Mouse (Mus musculus) retina, adult 2 months (tissue): Measurements from ENCODE around the gene P3h3.

ENCODE experiments used
- DNase-seq: peaks from one replicate; pipeline ENCODE4 v3.0.0-alpha.2; 2012; ENCODE audit warnings: low read depth, low spot score

The P3h3 gene

DNA sequence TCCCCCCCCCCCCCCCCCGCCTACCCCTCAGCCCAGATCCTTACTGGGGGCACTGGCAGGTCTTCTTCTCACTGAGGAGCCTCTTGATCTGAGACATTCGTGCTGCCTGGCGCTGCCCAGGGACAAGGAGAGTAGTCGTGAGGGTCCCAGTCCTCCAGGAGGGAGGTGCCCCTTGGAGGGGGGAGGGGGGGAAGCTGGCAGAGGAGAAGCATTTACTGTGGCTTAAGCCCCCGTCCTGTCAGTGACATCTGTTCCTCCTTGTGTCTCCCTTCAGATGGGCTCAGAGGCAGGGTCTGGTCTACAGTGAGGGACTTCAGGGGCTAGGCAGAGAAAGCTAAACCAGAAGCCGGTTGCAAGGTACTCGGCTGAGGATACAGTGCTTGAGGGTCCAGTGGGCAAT lies 9.0 kb upstream of the P3h3 start:
- DNase-seq: no peak

DNA sequence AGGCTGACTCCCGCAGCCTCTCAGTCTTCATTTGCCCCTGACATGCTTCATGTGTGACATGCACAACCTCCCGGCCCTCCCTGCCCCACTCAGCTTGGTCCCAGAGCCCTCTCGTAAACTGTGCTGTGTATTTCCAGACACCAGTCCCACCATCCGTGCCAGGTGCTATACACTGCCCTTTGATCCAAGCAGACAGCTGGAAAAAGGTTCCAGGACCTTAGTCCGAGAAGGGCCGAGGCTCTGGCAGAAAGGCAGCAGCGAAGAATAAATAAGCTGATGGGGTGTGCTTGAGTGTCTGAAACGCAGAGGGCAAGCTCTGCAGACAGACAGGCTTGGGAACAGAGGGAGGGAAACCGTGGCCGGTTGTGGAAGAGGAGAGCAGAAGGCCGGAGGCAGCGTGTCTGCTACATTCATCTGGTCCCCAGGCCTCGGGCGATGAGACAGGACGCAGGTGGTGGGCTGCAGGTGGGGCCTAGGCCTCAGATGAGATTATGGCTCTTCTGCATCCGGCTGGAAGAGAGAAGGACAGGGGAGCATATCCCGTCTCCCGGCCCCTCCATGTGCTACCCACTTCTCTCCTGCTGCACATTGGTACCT lies 8.3 kb upstream of the P3h3 start:
- DNase-seq: no peak

DNA sequence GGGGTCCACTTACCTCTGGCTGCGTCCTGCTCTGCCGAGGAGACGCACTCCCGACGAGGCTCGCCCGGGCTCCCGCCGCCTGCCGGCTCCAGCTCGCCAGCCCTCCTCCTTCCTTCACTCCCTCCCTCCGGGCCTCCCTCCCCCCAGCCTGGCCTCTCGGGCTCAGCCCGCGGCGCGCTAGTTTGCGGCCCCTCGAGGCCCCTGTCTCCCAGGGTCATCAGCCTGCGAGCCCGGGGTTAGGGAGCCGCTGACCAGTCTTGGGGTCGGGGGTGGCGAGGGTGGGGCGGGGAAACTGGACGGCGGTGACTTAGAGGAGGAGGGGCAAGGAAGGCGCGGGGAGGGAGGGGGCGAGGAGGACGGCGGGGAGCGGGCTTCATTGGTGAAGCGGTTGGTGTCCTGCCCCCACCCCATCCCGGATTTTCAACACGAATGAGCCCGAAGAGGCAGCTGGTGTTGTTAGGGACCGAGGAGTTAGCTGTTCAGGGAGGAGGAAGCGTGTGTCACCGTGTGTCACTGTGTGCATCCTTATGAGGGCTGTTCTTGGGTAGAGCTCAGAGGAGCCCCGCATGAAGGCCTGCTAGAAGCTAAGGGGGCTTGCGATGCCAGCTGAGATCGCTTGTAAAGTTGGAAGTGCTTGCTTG lies 6.2 kb upstream of the P3h3 start, which contains the start of gene Gpr162:
Gpr162 (minus strand) TSS at position 326 of the 641 bp plus-strand sequence.
- DNase-seq: no peak

DNA sequence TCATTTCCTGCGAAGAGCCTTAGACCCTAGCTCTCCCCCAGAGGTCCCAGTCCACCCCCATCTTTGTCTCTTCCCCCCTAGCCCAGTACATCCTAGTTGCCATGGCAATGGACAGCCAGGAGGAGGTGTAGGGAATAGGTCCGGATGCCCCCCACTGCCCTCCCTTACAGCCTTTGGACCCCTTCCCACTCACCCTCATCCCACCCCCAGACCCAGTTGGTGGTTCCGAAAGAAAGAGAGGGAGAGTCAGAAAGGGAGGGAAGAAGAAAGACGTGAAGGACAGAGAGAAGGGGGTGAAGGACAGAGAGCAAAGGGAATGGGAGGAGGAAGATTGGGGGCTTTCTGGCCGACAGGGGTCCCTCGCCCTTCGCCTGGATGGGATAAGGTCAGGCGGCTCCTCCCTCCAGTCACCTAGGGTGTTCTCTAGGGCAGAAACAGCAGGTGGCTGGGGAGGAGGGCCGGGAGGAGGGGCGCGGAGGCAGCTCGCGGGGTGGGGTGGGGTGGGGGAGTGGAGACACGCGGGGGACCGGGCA lies 5.6 kb upstream of the P3h3 start:
- no peak for DNase-seq

DNA sequence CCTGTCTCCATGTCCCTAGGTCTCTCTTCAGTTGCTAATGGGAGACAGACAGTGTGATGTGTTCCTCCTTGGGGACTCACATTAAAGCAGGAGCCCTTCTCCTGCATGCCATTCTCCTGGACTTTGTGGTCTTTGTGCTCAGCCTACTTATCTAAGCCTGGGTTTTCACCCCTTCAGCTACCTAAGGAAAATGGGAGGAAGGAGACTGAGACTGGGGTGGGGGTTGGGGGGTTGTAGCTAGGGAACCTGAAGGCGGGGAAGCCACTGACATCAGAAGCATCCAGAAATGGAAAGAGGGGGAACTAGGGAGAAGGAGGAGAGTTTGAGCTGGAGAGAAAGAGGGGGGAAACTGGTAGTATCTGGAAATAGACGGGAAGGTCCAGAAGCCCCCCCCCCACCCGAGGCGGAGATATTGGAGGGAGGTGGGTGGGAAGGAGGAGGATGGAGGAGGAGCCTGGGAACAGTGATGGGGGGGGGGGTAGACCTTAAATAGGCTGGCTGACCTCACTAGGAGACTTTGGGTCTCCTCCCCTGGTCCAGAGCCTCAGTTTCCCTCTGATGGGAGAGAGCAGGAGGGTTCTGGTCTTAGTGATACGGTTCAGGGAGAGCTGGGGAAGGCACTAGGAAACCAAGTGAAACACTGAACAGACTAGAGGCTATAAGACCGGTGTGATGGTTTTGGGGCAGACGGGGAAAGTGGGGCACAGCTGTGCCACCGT lies 5.0 kb upstream of the P3h3 start:
- no peak for DNase-seq

DNA sequence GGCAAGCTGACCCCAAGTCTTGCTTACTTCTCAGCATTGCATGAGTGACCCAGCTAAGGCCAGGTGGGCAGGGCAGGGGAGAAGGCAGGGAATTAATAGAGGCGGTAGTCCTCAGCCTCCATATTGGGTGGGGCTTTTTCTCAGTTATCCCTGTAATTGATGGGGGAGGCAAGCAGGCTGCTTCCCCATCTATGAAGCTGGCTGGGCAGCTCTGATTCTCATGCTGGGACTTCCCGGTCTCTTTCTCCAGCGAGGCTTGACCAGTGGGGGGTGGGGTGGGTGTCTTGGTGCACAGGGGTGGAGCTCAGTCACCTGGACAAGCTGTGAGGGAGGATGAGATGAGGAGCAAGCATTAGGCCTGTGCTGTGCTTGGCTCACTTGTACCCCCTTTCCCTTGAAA lies 4.2 kb upstream of the P3h3 start:
- no peak for DNase-seq

DNA sequence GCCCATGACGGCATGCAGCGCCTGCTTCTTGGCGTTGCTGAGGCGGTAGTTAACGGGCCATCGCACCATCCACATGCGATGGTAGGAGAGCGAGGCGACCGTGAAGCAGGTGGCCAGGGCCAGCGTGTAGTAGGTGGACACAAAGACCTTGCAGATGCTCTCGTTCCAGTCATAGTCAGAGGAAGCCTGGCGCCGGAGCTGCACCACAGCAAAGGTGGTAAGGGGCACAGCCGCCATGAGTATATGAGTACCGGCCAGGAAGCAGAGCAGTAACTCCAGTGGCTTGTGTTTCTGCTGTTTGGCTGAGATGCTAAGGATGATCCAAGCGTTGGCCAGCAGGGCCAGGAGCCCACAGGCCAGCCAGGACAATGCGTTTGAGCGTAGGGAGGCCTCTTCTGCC lies 3.7 kb upstream of the P3h3 start:
- DNase-seq: no peak

DNA sequence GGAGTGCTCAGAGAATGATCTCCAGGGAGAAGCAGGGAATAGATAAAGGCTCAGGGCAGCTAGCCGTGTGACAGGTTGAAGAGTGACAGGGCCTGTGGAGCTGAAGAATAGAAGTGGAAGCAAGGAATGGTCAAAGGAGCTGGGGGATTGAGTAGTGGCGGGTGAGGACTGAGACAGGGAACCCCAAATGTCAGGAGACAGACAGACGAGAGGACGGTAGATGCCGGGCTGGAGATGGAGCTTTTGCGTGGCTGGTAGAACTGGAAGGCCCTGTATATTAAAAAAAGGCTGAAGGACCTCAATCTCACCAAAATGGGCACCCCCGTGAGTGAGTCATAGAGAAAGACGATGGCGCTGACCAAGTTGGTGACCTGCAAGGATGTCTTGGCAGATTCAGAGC lies 3.0 kb upstream of the P3h3 start:
- no peak for DNase-seq

DNA sequence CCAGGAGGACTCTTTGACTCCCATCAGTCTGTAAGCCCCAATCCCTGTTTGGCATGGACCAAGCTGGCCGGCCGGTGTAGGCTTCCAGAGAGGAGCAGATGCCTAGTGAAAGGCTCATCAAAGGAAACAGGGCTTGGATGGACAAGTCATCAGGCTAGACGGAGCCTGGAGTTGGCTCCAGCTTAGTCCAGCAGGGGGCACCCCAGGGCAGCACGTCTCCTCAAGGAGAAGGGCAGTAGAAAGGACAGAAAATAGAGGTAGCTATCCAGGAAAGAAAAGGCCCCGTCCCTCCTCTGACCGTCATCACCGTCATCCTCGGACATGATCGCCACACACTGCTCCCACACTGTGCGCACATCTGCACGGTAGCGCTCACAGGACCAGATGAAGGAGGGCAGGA lies 2.2 kb upstream of the P3h3 start:
- peak; percentile 69 for DNase-seq

DNA sequence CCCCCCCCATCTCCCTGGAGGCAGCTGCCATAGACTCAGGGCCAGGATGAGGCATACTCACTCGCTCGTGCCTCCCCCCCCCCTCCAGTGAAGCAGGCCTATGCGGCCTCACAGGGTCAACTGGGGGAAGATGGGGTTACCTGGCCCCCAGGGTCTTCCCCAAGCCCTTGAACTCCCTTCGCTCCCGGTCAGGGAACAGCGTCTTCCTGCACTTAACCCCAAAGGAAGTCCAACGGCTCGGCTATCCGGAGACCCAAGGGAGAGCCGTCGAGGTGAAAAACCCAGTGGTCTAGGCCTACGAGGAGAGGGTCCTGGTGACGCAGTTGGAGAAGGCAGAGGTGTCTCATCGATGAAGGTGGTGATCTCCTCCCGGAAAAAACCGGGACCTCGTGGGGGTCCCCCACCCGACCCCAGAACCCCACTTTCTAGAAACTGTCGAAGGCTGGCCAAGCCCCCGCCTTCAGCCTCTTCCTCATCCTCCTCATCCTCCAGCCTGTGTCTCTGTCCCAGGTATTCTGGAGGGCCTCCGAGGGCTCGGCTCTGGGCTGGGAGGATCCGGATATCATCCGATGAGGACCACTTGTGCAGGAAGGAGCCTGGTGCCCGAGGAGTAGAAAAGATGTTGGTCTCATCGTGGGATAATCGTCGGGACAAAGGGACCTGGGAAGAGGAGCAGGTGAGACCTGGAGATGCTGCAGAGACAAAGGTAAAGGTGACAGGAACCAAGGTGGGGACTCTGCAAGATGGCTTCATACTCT lies 1.2 kb upstream of the P3h3 start:
- DNase-seq: no peak

DNA sequence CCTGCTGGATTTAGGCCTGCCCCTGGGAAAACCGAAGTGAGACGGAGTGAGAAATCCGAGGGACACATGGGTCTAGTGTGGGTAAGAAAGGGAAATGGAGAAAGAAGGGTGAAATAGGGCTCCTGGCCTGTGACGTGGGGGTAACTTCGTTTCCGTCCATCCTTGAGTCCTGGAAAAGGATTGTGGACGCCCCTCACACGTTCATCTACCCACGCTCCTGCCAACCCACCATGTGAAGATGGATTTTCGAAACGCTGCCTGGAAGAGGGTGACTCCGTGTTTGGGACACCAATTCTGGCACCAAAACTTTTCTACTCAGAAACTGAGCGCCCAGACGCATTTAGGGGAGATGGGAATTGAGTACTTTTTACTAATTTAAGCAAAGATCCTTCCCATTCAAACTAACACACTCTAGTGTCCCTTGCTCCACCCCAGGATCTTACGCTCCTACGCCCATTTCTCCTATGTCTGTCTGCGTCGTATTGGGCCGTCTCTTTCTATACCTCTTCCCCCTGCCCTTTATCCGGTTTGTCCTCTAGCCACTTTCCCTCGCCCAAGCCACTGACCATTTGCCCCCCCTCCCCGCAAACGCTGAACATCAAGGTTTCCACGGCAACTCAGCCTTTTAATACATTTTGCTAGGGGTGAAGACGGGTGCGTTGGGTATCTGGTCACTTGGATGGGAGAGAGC lies 433 bp upstream of the P3h3 start:
- no peak for DNase-seq

DNA sequence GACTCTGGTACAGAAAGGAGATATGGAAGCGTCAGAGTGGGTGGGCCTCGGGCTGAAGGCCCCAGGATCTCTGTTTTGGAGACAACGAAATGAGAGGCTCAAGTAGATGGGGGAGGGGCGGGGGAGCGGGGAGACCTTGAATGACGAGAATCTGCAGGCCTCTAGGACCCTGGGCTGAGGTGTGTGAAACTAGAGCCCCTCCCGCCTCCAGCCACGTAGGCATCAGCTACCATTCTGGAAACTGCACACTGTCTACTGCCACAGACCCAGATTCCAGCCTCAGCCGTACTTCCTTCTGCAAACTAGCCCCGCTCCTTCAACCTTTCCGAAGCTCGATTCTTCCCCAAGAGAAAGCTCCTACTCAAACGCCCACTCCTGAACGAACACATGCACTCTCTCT lies 1.2 kb downstream of the P3h3 start:
- no peak for DNase-seq

DNA sequence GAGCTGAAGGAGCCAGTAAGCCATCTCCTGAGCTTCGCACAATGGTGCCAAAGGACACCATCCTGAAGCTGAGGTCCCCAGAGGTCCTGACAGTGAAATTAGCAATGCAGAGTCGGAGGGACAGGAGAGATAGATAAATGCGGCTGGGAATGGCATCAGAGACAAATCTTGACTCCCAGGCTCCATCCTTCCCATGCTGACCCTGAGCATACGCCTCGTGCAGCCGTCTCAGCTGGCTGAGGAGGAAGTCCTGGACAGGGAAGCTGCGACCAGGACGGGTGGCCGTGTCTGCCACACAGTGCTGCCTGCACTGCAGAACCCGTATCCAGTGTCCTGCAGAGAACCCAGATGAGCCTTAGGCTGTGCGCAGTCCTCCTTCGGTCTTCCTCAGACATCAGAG lies 2.9 kb downstream of the P3h3 start:
- DNase-seq: no peak

DNA sequence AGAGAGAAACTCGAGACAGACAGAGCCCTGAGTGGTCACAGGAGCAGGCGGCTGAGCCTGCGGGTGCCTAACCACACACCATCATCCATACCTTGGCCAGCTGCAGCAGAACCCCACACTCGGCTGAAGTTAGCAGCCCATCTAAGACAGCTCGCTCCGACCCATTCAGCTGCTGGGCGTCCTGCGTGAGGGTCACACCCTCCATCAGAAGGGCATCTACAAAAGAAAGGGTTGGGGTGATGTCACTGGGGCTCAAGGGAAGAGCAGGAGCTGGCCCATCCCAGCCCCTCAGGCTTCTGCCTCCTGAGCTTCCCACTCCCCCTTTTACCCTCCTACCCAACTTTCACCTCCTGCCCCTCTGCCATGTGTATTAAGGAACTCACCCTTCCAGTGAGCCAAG lies 7.0 kb downstream of the P3h3 start:
- no peak for DNase-seq

DNA sequence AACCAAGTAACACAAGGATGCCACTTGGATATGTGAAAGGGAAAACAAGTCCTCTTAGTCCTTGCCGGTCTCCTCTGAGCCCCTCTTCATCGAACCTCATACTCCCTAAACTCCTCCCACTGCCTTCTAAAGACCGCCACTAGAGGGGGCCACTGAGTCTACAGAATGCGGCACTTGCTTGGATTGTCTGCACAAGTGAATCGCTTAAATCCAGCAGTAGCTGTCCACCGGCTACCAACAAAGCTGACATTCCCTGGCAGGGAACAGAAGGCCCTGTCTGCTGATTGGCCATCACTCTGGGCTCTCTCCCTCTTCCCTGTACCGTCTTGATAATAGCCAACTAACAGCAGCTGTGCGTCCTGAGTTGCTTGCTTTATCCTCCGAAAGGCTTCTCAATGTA lies 10.2 kb downstream of the P3h3 start:
- DNase-seq: peak; percentile 81

DNA sequence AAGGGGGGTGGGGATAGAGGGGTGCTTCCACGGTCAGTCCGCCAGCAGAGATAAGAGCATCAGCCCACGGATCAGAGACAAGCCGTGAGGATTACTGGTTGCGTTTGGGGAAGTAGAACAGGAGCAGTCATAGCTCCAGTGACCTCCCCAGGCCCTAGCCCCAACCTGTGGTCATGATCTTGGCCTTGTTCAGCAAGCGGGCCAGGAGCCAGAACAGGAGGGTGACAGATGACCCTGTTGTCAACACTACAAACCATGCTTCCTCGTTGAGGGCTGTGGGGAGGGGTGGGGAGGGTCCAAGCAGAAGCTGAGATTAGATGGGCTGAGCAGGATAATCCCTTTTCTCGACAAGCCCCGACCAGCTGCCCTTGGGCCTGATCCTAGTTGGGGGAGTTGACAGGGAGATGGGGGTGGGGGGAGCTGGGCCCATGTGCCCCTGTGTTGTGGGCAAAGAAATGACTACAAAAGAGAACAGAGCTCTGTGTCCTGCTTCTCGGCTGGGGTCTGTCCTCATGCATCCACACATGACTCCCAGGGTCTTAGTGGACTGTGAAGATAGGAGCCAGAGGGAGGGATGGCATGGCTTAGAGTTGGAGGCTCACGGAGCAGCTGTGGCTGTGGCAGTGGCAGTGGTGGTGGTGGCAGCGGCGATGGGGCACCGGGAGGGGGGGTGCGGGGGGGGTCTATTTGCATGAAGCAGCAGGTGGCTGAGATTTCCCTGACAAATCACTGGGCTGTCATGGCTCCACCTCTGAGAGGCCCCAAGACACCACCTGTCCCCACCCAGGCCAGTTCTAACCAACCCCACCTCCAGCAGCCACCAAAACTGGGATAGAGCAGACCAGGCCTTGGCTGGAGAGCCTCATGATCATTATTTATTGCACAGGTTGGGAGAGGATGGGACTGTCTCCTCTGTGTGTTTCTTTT lies 17.0 kb downstream of the P3h3 start, which contains the start of gene Gnb3:
Gnb3 (minus strand) TSS at position 35 of the 927 bp plus-strand sequence.
- peak; percentile 85 for DNase-seq

DNA sequence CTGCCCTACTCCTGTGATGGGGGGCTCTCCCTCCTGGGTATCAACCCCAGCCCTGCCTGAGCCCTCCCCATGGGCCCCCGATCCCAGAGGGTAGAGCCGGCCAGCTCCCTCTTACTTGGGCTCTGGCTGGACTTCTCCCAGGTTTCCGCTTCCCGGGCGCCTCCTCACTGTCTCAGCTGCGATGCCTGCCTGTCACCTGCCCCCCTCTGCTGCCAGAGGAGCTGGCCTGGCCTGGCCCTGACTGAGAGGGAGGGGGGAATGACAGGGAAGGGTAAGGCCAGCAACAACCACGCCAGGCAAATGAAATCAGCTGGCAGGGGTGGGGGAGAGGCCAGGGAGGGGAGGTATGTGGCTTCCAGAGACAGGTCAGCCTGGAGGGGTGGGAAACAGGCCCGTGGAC lies 17.7 kb downstream of the P3h3 start:
- no peak for DNase-seq

DNA sequence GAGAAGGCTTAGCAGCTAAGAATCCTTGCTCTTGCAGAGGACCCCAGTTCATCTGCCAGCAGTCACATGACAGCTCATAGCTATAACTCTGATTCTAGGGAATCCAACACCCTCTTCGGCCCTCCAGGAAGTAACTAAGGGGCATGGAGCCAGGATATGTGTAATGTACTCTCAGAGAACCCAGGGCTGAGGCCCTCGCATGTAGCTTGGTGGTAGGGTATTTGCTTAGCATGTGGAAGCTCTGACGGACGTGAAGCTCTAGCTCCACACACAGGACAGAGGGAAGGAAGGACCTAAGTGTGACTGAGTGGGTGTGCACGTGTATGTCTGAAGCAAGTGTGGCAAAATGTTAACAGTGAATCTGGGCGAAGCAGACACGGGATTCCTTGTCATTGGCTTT lies 21.1 kb downstream of the P3h3 start:
- no peak for DNase-seq

DNA sequence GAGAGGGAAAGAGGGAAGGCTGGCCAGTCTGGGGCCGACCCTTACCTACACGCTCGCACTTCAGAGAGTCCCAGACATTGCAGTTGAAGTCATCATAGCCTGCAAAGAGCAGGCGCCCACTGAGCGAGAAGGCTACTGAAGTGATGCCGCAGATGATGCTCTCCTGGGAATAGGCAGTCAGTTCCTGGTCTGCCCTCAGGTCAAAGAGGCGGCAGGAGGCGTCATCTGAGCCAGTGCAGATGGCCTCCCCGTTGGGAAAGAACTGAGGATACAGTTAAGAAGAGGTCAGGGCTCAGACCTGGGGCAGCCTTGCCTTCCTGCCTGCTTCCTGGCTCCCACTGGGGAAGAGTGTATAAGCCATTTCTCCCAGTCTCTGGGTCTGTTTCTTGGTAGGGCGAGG lies 22.0 kb downstream of the P3h3 start:
- no peak for DNase-seq

DNA sequence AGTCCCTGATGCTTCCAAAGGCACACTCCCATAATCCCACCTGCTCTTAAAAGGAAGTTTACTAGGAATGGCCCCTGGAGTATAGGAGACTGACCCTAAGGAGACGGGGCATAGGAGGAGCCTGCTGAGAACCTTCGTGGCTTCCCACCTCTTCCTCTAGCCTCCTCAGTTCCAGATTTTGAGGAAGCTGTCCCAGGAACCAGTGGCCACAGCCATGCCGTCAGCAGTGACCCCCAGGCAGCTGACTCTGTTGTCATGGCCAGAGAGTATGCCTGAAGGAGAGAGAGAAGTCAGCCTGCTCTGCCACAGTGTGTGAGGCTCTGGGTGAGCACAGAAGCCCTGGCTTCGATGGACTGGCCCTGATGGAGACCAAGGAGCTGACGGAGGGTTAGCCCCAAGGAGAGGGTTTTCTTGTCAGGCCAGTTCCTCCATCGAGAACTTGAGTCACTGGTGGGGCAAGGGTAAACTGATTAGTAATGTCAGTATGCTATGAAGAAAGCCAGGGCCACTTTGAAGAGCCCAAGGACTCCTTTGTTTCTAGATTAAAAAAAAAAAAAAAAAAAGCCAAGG lies 23.0 kb downstream of the P3h3 start:
- no peak for DNase-seq
